Mouse (Mus musculus): ENCODE measurements around the gene Myo7a.

GRCm38 (mm10) chr7:98142648-98143047, 23.3 kb upstream of the Myo7a start:
- no peak for TF ChIP-seq CTCF (IDR thresholded peaks at IDR 0.05; ENCODE audit: control insufficient read depth, insufficient read depth, insufficient replicate concordance, low read depth, low read length)
- no peak for TF ChIP-seq POLR2A (IDR thresholded peaks at IDR 0.05; ENCODE audit: control insufficient read depth, low read depth, low read length)
